Mouse (Mus musculus) MEL (cell line): ENCODE measurements at regions not wholly inside any gene's neighbourhood (a gene's known extent, or its start where the extent isn't known, plus 50 kb on each side); places are given as distances from the start of the nearest gene placed in this dataset.

Experiments used
- DNase-seq: peaks from one replicate; pipeline ENCODE4 v3.0.0; 2011; ENCODE audit warnings: low read depth, low spot score
- H3K27ac ChIP-seq: 2 replicates; pipeline ENCODE4 v1.5.1; 2012; ENCODE audit warnings: low read depth, mild to moderate bottlenecking, control low read depth, low read length, moderate library complexity; ENCODE audit not compliant: control insufficient read depth
- H3K27me3 ChIP-seq, 2 experiments: fragments of 150-350 bp in 1 of 2; sonication (generic) in 1 of 2; 2 replicates each; pipeline ENCODE4 v1.6.1; 2012; ENCODE audit warnings: low read length in 2 of 2, mild to moderate bottlenecking in 2 of 2, improper control_type of control experiment in 1 of 2, moderate library complexity in 1 of 2; ENCODE audit not compliant: insufficient read depth in 2 of 2, control insufficient read depth in 1 of 2
- H3K36me3 ChIP-seq, 2 experiments: 2 replicates each; pipeline ENCODE4 v1.6.1; 2012 to 2014; ENCODE audit warnings: low read length in 2 of 2, improper control_type of control experiment in 1 of 2, inconsistent platforms in 1 of 2, mild to moderate bottlenecking in 1 of 2; ENCODE audit not compliant: insufficient read depth in 2 of 2, control insufficient read depth in 1 of 2
- H3K4me1 ChIP-seq, 2 experiments: fragments of 150-350 bp in 1 of 2; sonication (generic) in 1 of 2; 2 replicates each; pipeline ENCODE4 v1.6.1; 2012; ENCODE audit warnings: low read length in 2 of 2, improper control_type of control experiment in 1 of 2, mild to moderate bottlenecking in 1 of 2; ENCODE audit not compliant: insufficient read depth in 2 of 2, control insufficient read depth in 1 of 2
- H3K4me3 ChIP-seq, 2 experiments: fragments of 150-350 bp in 1 of 2; sonication (generic) in 1 of 2; 2 replicates each; pipeline ENCODE4 v1.5.1; 2012; ENCODE audit warnings: low read depth in 2 of 2, low read length in 2 of 2, mild to moderate bottlenecking in 2 of 2, moderate library complexity in 2 of 2, control low read depth in 1 of 2, improper control_type of control experiment in 1 of 2; ENCODE audit not compliant: control insufficient read depth in 1 of 2, insufficient read depth in 1 of 2
- H3K79me2 ChIP-seq: 2 replicates; pipeline ENCODE4 v1.6.1; 2012; ENCODE audit warnings: mild to moderate bottlenecking, low read length, moderate library complexity; ENCODE audit not compliant: control insufficient read depth, poor library complexity, insufficient read depth
- H3K9ac ChIP-seq: 2 replicates; pipeline ENCODE4 v1.6.1; 2012; ENCODE audit warnings: low read depth, mild to moderate bottlenecking, control low read depth, low read length, moderate library complexity; ENCODE audit not compliant: control insufficient read depth, poor library complexity, severe bottlenecking
- H3K9me3 ChIP-seq: fragments of 150-350 bp; sonication (generic); replicated peaks from 2 replicates; pipeline ENCODE4 v1.6.1; 2012; ENCODE audit warnings: mild to moderate bottlenecking, low read length, improper control_type of control experiment, moderate library complexity; ENCODE audit not compliant: insufficient read depth
- CHD2 ChIP-seq: IDR thresholded peaks from 2 replicates; pipeline ENCODE4 v1.6.1; 2011; ENCODE audit warnings: low read length, improper control_type of control experiment
- ELF1 ChIP-seq: IDR thresholded peaks from 2 replicates; pipeline ENCODE4 v1.6.1; 2014; ENCODE audit warnings: low read depth, mild to moderate bottlenecking, inconsistent platforms, low read length, improper control_type of control experiment, moderate library complexity
- EP300 ChIP-seq, 2 experiments: IDR thresholded peaks; 2 replicates each; pipeline ENCODE4 v1.6.1; 2011; ENCODE audit warnings: improper control_type of control experiment in 2 of 2, low read length in 2 of 2, low read depth in 1 of 2, mild to moderate bottlenecking in 1 of 2
- ETS1 ChIP-seq: IDR thresholded peaks from 2 replicates; pipeline ENCODE4 v1.6.1; 2012; ENCODE audit warnings: low read depth, mild to moderate bottlenecking, inconsistent platforms, low read length, improper control_type of control experiment, moderate library complexity
- GABPA ChIP-seq: IDR thresholded peaks from 2 replicates; pipeline ENCODE4 v1.6.1; 2012; ENCODE audit warnings: low read depth, mild to moderate bottlenecking, inconsistent platforms, low read length, improper control_type of control experiment, moderate library complexity
- GATA1 ChIP-seq: IDR thresholded peaks from 2 replicates; pipeline ENCODE4 v1.6.1; 2011; ENCODE audit warnings: low read depth, low read length, improper control_type of control experiment
- MAFK ChIP-seq: IDR thresholded peaks from 2 replicates; pipeline ENCODE4 v1.6.1; 2011; ENCODE audit warnings: low read depth, mild to moderate bottlenecking, low read length, improper control_type of control experiment, borderline replicate concordance
- MAX ChIP-seq: IDR thresholded peaks from 2 replicates; pipeline ENCODE4 v1.6.1; 2011; ENCODE audit warnings: low read length, improper control_type of control experiment
- MAZ ChIP-seq: IDR thresholded peaks from 2 replicates; pipeline ENCODE4 v1.6.1; 2012; ENCODE audit warnings: low read depth, mild to moderate bottlenecking, inconsistent platforms, low read length, improper control_type of control experiment
- MXI1 ChIP-seq: IDR thresholded peaks from 2 replicates; pipeline ENCODE4 v1.6.1; 2011; ENCODE audit warnings: mild to moderate bottlenecking, low read depth, low read length, improper control_type of control experiment
- POLR2A ChIP-seq, 2 experiments: IDR thresholded peaks; 2 replicates each; pipeline ENCODE4 v1.6.1; 2011 to 2012; ENCODE audit warnings: low read length in 2 of 2, mild to moderate bottlenecking in 2 of 2, control low read depth in 1 of 2, improper control_type of control experiment in 1 of 2, low read depth in 1 of 2, moderate library complexity in 1 of 2; ENCODE audit not compliant: control insufficient read depth in 1 of 2, insufficient read depth in 1 of 2, poor library complexity in 1 of 2
- POLR2AphosphoS5 ChIP-seq: IDR thresholded peaks from 2 replicates; pipeline ENCODE4 v1.6.1; 2012; ENCODE audit warnings: low read depth, borderline replicate concordance, mild to moderate bottlenecking, inconsistent platforms, low read length, moderate library complexity, mixed read lengths
- RCOR1 ChIP-seq: IDR thresholded peaks from 2 replicates; pipeline ENCODE4 v1.6.1; 2012; ENCODE audit warnings: low read depth, mild to moderate bottlenecking, inconsistent platforms, low read length, improper control_type of control experiment
- SIN3A ChIP-seq: IDR thresholded peaks from 2 replicates; pipeline ENCODE4 v1.6.1; 2012; ENCODE audit warnings: low read length, improper control_type of control experiment, inconsistent platforms
- TCF12 ChIP-seq: IDR thresholded peaks from 2 replicates; pipeline ENCODE4 v1.6.1; 2014; ENCODE audit warnings: low read depth, mild to moderate bottlenecking, inconsistent platforms, low read length, improper control_type of control experiment, moderate library complexity
- UBTF ChIP-seq: IDR thresholded peaks from 2 replicates; pipeline ENCODE4 v1.6.1; 2012; ENCODE audit warnings: low read depth, mild to moderate bottlenecking, inconsistent platforms, low read length, improper control_type of control experiment, moderate library complexity, borderline replicate concordance; ENCODE audit not compliant: insufficient read depth
- USF2 ChIP-seq, 2 experiments: IDR thresholded peaks; 2 replicates each; pipeline ENCODE4 v1.6.1; 2011 to 2012; ENCODE audit warnings: improper control_type of control experiment in 2 of 2, low read length in 2 of 2, borderline replicate concordance in 1 of 2, inconsistent platforms in 1 of 2, low read depth in 1 of 2, mild to moderate bottlenecking in 1 of 2; ENCODE audit not compliant: insufficient read depth in 1 of 2
- ZC3H11A ChIP-seq: IDR thresholded peaks from 2 replicates; pipeline ENCODE4 v1.6.1; 2012; ENCODE audit warnings: low read depth, mild to moderate bottlenecking, inconsistent platforms, low read length, improper control_type of control experiment
- ZKSCAN1 ChIP-seq: IDR thresholded peaks from 2 replicates; pipeline ENCODE4 v1.6.1; 2012; ENCODE audit warnings: low read depth, mild to moderate bottlenecking, inconsistent platforms, low read length, improper control_type of control experiment, moderate library complexity
- ZMIZ1 ChIP-seq: IDR thresholded peaks from 2 replicates; pipeline ENCODE4 v1.6.1; 2012; ENCODE audit warnings: low read depth, mild to moderate bottlenecking, inconsistent platforms, low read length, improper control_type of control experiment, moderate library complexity
- ZNF384 ChIP-seq: IDR thresholded peaks from 2 replicates; pipeline ENCODE4 v1.6.1; 2012; ENCODE audit warnings: low read depth, mild to moderate bottlenecking, inconsistent platforms, low read length, improper control_type of control experiment

DNA sequence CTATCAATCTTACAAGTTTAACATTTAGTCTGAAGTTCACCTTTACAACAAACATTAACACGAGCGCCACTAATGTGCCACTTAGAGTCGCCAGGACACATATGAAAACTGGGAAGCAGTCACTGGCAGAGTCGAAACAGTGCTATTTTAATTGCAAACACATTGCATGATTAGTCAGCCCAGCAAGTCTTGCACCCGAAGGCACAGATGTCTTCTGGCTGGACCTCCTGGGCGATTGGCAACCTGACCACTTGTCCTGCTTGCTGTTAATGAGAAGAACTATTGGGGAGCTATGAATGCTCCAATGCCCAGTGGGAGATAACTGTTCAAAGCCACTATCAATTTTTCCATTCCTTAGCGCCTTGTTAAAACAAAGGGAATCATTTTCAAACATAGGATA is 547.0 kb downstream of the Etv1 start:
- no peaks in the 10 kb centered on the region for H3K27me3 ChIP-seq
- no peaks in the 10 kb centered on the region for H3K79me2 ChIP-seq
- TF ChIP-seq ZKSCAN1, result no peak
- TF ChIP-seq GABPA, result no peak
- no peak for TF ChIP-seq POLR2A (IDR thresholded peaks at IDR 0.05; ENCODE audit: control insufficient read depth in 1 of 2, insufficient read depth in 1 of 2, low read depth in 1 of 2, low read length in 2 of 2, poor library complexity in 1 of 2)
- no peak for TF ChIP-seq MAZ
- TF ChIP-seq MXI1, result no peak
- TF ChIP-seq SIN3A, result no peak
- TF ChIP-seq ZMIZ1, result no peak
- TF ChIP-seq POLR2AphosphoS5, result no peak
- no peak for TF ChIP-seq TCF12
- no peak for TF ChIP-seq USF2 (IDR thresholded peaks at IDR 0.05; ENCODE audit: borderline replicate concordance in 1 of 2, insufficient read depth in 1 of 2, low read depth in 1 of 2, low read length in 2 of 2)
- no peak for TF ChIP-seq GATA1
- no peak for TF ChIP-seq EP300 (IDR thresholded peaks at IDR 0.05; ENCODE audit: low read depth in 1 of 2, low read length in 2 of 2)
- no peak for TF ChIP-seq MAX
- TF ChIP-seq CHD2, result no peak
- TF ChIP-seq ELF1, result no peak
- TF ChIP-seq ETS1, result no peak
- TF ChIP-seq RCOR1, result no peak
- no peak for TF ChIP-seq MAFK
- TF ChIP-seq UBTF, result no peak
- TF ChIP-seq ZC3H11A, result no peak
- DNase-seq, result no peak
- no peaks in the 10 kb centered on the region for H3K36me3 ChIP-seq
- H3K27ac ChIP-seq, result no peak overlapping the region
- H3K4me1 ChIP-seq, result no peaks in the 10 kb centered on the region
- no peak overlapping the region for H3K9ac ChIP-seq
- no peak overlapping the region for H3K4me3 ChIP-seq
- no peaks in the 10 kb centered on the region for H3K9me3 ChIP-seq

GRCm38 (mm10) chr12:39326668-39327299 is 547.6 kb downstream of the Etv1 start:
- Histone ChIP-seq H3K4me1 (no peaks in the 10 kb centered on the region), H3K27ac (no peak overlapping the region), H3K36me3 (no peaks in the 10 kb centered on the region), H3K4me3 (no peak overlapping the region), H3K27me3 (no peaks in the 10 kb centered on the region), H3K79me2 (no peaks in the 10 kb centered on the region), H3K9me3 (no peaks in the 10 kb centered on the region), H3K9ac (no peak overlapping the region)
- TF ChIP-seq ZNF384, result no peak
- TF ChIP-seq USF2 (IDR thresholded peaks at IDR 0.05; ENCODE audit: borderline replicate concordance in 1 of 2, insufficient read depth in 1 of 2, low read depth in 1 of 2, low read length in 2 of 2), result no peak
- no peak for DNase-seq
